Mouse (Mus musculus): ENCODE data around the gene Arg2.
A peak's percentile ranks its signal among the peaks of the same experiment; 100 is the strongest.

- TF ChIP-seq JUND (IDR thresholded peaks at IDR 0.05; ENCODE audit: low read depth, low read length) (no peak), GABPA (IDR thresholded peaks at IDR 0.05; ENCODE audit: low read depth, low read length) (no peak), SMC3 (IDR thresholded peaks at IDR 0.05; ENCODE audit: low read depth, low read length) (no peak), ZMIZ1 (IDR thresholded peaks at IDR 0.05; ENCODE audit: low read depth, low read length) (no peak), CTCF (IDR thresholded peaks at IDR 0.05 in 2 of 3, conservative IDR thresholded peaks at IDR 0.05 in 1 of 3; ENCODE audit: control insufficient read depth in 1 of 3, insufficient read depth in 1 of 3, low read depth in 2 of 3, low read length in 3 of 3, poor library complexity in 1 of 3, severe bottlenecking in 1 of 3) (peak in 2 of 3 experiments; percentile 21 to 37; a peak in 2 of 6 replicates), NRF1 (IDR thresholded peaks at IDR 0.05; ENCODE audit: insufficient read depth, low read depth, low read length, poor library complexity, severe bottlenecking) (0 out of 2 replicates have a peak, but pooled peaks have one; percentile 11), USF1 (IDR thresholded peaks at IDR 0.05; ENCODE audit: low read depth, low read length) (no peak), E2F4 (IDR thresholded peaks at IDR 0.05; ENCODE audit: borderline replicate concordance, low read depth, low read length) (peak; percentile 39; the same call in 1 of the 2 replicates), POLR2A (IDR thresholded peaks at IDR 0.05; ENCODE audit: control insufficient read depth in 1 of 2, insufficient read depth in 1 of 2, low read depth in 1 of 2, low read length in 2 of 2, poor library complexity in 1 of 2) (peak in 1 of 2 experiments; percentile 60; a peak in 2 of 4 replicates)
These were observed 61.1 kb downstream of the Arg2 start for GRCm38 (mm10) chr12:79191701-79192100.

All from MEL (cell line).